Mouse (Mus musculus): ENCODE results near the gene Fndc3b. TPM values are rescaled to one million over a fixed set of nuclear protein-coding genes. Genes with fewer than 3 reads are reported as not detected.

Fndc3b gene
- total and polyA plus RNA-seq, 2 experiments from 2014 or later, result 16.4 to 57.1 TPM

GRCm38 (mm10) chr3:27709096-27709905 is 1.8 kb downstream of the Fndc3b start:
- Histone ChIP-seq H3K27me3 (ENCODE audit: control insufficient read depth, insufficient read depth, low read length) (no peaks in the 10 kb centered on the region), H3K4me2 (ENCODE audit: low read depth, low read length) (peak overlapping the region; percentile 72), H3K9ac (replicated peaks; ENCODE audit: low read depth, low read length) (peak overlapping the region; percentile 84), H3K4me1 (ENCODE audit: control insufficient read depth, insufficient read depth) (peaks cover 41% of the 10 kb centered on the region), H3K4me3 (ENCODE audit: low read depth, low read length) (peak overlapping the region; percentile 86), H3K9me3 (replicated peaks; ENCODE audit: control insufficient read depth, low read length) (no peaks in the 10 kb centered on the region), H3K27ac (ENCODE audit: low read depth) (peak overlapping the region; percentile 98), H3K36me3 (replicated peaks; ENCODE audit: control insufficient read depth, insufficient read depth, low read length) (no peaks in the 10 kb centered on the region)
- peak; percentile 69 for DNase-seq (ENCODE audit: low spot score)
- TF ChIP-seq EP300 (IDR thresholded peaks at IDR 0.05; ENCODE audit: low read depth) (no peak), CTCF (IDR thresholded peaks at IDR 0.05; ENCODE audit: low read depth) (no peak)
- 3% methylated on average over 22 of the region's 22 CpGs for WGBS
- ATAC-seq (ENCODE audit: insufficient read depth, low read depth), result no peak

DNA sequence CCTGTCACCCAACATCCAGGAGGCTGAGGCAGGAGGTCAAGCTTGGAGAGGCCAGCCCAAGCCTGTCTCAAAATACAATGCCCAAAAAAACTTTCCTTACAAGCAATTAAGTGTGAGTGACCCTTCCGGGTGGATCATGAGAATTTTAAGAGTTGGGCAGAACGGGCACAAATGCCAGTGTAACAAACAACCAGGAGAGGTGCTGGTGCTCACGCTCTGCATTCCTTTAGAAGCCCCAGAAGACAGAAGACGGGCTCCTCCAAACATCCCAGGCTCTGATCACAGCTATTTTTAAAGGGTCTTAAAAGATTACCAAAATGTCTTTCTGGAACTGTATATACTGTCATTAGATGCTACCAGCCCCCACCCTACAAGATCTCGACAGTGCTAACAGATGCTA is 2.5 kb downstream of the Fndc3b start:
- Histone ChIP-seq H3K9ac (replicated peaks; ENCODE audit: low read depth, low read length) (peak overlapping the region; percentile 84; the same call in 1 of the 2 replicates), H3K9me3 (replicated peaks; ENCODE audit: control insufficient read depth, low read length) (no peaks in the 10 kb centered on the region), H3K4me3 (ENCODE audit: low read depth, low read length) (peak overlapping the region; percentile 86), H3K4me2 (ENCODE audit: low read depth, low read length) (peak overlapping the region; percentile 72), H3K27ac (ENCODE audit: low read depth) (peak overlapping the region; percentile 98), H3K4me1 (ENCODE audit: control insufficient read depth, insufficient read depth) (peaks cover 43% of the 10 kb centered on the region), H3K27me3 (ENCODE audit: control insufficient read depth, insufficient read depth, low read length) (no peaks in the 10 kb centered on the region), H3K36me3 (replicated peaks; ENCODE audit: control insufficient read depth, insufficient read depth, low read length) (no peaks in the 10 kb centered on the region)
- no peak for TF ChIP-seq CTCF (IDR thresholded peaks at IDR 0.05; ENCODE audit: low read depth)
- TF ChIP-seq EP300 (IDR thresholded peaks at IDR 0.05; ENCODE audit: low read depth), result no peak
- 17% methylated on average over 5 of the region's 5 CpGs for WGBS
- DNase-seq (ENCODE audit: low spot score) (no peak), ATAC-seq (ENCODE audit: insufficient read depth, low read depth) (no peak)

GRCm38 (mm10) chr3:27705761-27706160 is 5.3 kb downstream of the Fndc3b start:
- Histone ChIP-seq H3K4me3 (ENCODE audit: low read depth, low read length) (no peak overlapping the region), H3K4me2 (ENCODE audit: low read depth, low read length) (no peak overlapping the region), H3K27me3 (ENCODE audit: control insufficient read depth, insufficient read depth, low read length) (no peaks in the 10 kb centered on the region), H3K36me3 (replicated peaks; ENCODE audit: control insufficient read depth, insufficient read depth, low read length) (0 out of 2 replicates have a peak, but pooled peaks cover 3% of the 10 kb centered on the region), H3K27ac (ENCODE audit: low read depth) (peak overlapping the region; percentile 46), H3K9me3 (replicated peaks; ENCODE audit: control insufficient read depth, low read length) (no peaks in the 10 kb centered on the region), H3K9ac (replicated peaks; ENCODE audit: low read depth, low read length) (no peak overlapping the region), H3K4me1 (ENCODE audit: control insufficient read depth, insufficient read depth) (peaks cover 41% of the 10 kb centered on the region)
- TF ChIP-seq EP300 (IDR thresholded peaks at IDR 0.05; ENCODE audit: low read depth) (no peak), CTCF (IDR thresholded peaks at IDR 0.05; ENCODE audit: low read depth) (no peak)
- ATAC-seq (ENCODE audit: insufficient read depth, low read depth) (no peak), DNase-seq (ENCODE audit: low spot score) (no peak)
- 47% methylated on average over 6 of the region's 6 CpGs for WGBS

DNA sequence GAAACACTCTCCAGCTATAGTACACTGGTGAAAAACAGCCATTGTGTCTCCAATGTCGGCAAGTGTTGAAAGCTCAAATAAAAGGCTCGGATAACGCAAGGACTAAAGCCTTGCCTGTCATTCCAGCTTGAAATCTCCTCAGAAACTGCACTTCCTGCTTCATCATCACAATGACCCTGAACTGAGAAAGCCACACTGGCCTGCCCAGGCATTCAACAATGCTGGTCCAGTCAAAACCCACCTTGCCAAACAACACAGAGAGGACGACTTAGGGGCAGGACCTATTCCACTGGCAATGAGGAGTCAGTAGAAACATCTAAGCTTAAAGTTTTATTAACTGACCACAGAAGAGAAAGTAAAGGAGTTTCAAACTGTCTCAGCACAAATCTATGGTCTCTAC is 6.1 kb downstream of the Fndc3b start:
- H3K27ac ChIP-seq (ENCODE audit: low read depth), result peak overlapping the region; percentile 46
- no peak overlapping the region for H3K4me2 ChIP-seq (ENCODE audit: low read depth, low read length)
- no peak for TF ChIP-seq CTCF (IDR thresholded peaks at IDR 0.05; ENCODE audit: low read depth)
- no peak overlapping the region for H3K9ac ChIP-seq (replicated peaks; ENCODE audit: low read depth, low read length)
- H3K27me3 ChIP-seq (ENCODE audit: control insufficient read depth, insufficient read depth, low read length), result no peaks in the 10 kb centered on the region
- no peaks in the 10 kb centered on the region for H3K9me3 ChIP-seq (replicated peaks; ENCODE audit: control insufficient read depth, low read length)
- WGBS, result 18% methylated on average over 4 of the region's 4 CpGs
- no peak overlapping the region for H3K4me3 ChIP-seq (ENCODE audit: low read depth, low read length)
- no peak for ATAC-seq (ENCODE audit: insufficient read depth, low read depth)
- H3K36me3 ChIP-seq (replicated peaks; ENCODE audit: control insufficient read depth, insufficient read depth, low read length), result 0 out of 2 replicates have a peak, but pooled peaks cover 3% of the 10 kb centered on the region
- no peak for DNase-seq (ENCODE audit: low spot score)
- peaks cover 41% of the 10 kb centered on the region for H3K4me1 ChIP-seq (ENCODE audit: control insufficient read depth, insufficient read depth)

GRCm38 (mm10) chr3:27704641-27705040 is 6.5 kb downstream of the Fndc3b start:
- 64% methylated on average over 9 of the region's 9 CpGs for WGBS
- ATAC-seq (ENCODE audit: insufficient read depth, low read depth) (no peak), DNase-seq (ENCODE audit: low spot score) (no peak)
- no peaks in the 10 kb centered on the region for H3K9me3 ChIP-seq (replicated peaks; ENCODE audit: control insufficient read depth, low read length)
- no peak overlapping the region for H3K4me2 ChIP-seq (ENCODE audit: low read depth, low read length)
- H3K27ac ChIP-seq (ENCODE audit: low read depth), result peak overlapping the region; percentile 46
- H3K4me3 ChIP-seq (ENCODE audit: low read depth, low read length), result no peak overlapping the region
- H3K9ac ChIP-seq (replicated peaks; ENCODE audit: low read depth, low read length), result no peak overlapping the region
- 0 out of 2 replicates have a peak, but pooled peaks cover 3% of the 10 kb centered on the region for H3K36me3 ChIP-seq (replicated peaks; ENCODE audit: control insufficient read depth, insufficient read depth, low read length)
- H3K4me1 ChIP-seq (ENCODE audit: control insufficient read depth, insufficient read depth), result peaks cover 45% of the 10 kb centered on the region
- TF ChIP-seq EP300 (IDR thresholded peaks at IDR 0.05; ENCODE audit: low read depth), result no peak
- no peak for TF ChIP-seq CTCF (IDR thresholded peaks at IDR 0.05; ENCODE audit: low read depth)
- no peaks in the 10 kb centered on the region for H3K27me3 ChIP-seq (ENCODE audit: control insufficient read depth, insufficient read depth, low read length)
